Mouse (Mus musculus): ENCODE results near the gene Mpzl1. TPM values are rescaled to one million over a fixed set of nuclear protein-coding genes. Genes with fewer than 3 reads are reported as not detected.

The Mpzl1 gene
- total RNA-seq, 4 experiments from 2014 or later, result 12.3 to 13.6 (median 12.4) TPM

- DNase-seq (ENCODE audit: low spot score), result no peak
Measured at GRCm38 (mm10) chr1:165655482-165655881, 21.1 kb upstream of the Mpzl1 start.

- DNase-seq (ENCODE audit: low spot score), result no peak
Measured at GRCm38 (mm10) chr1:165655022-165655421, 20.7 kb upstream of the Mpzl1 start.

GRCm38 (mm10) chr1:165653126-165653885 lies 19.0 kb upstream of the Mpzl1 start:
- DNase-seq (ENCODE audit: low spot score), result no peak

GRCm38 (mm10) chr1:165652507-165652906 lies 18.2 kb upstream of the Mpzl1 start:
- no peak for DNase-seq (ENCODE audit: low spot score)

GRCm38 (mm10) chr1:165651158-165651557 lies 16.8 kb upstream of the Mpzl1 start:
- DNase-seq (ENCODE audit: low spot score), result no peak

- DNase-seq (ENCODE audit: low spot score), result no peak
Measured at GRCm38 (mm10) chr1:165645102-165645501, 10.8 kb upstream of the Mpzl1 start.

- DNase-seq (ENCODE audit: low spot score), result no peak
Measured at GRCm38 (mm10) chr1:165643735-165644134, 9.4 kb upstream of the Mpzl1 start.

- peak; percentile 67 for DNase-seq (ENCODE audit: low spot score)
Measured at GRCm38 (mm10) chr1:165642780-165643311, 8.5 kb upstream of the Mpzl1 start.

GRCm38 (mm10) chr1:165641786-165642771 lies 7.7 kb upstream of the Mpzl1 start:
- DNase-seq (ENCODE audit: low spot score), result peak; percentile 93

- DNase-seq (ENCODE audit: low spot score), result peak; percentile 85
Measured at GRCm38 (mm10) chr1:165641271-165641771, 7.0 kb upstream of the Mpzl1 start.

- no peak for DNase-seq (ENCODE audit: low spot score)
Measured at GRCm38 (mm10) chr1:165636289-165636688, 2.0 kb upstream of the Mpzl1 start.

GRCm38 (mm10) chr1:165635055-165635897 lies 938 bp upstream of the Mpzl1 start:
- DNase-seq (ENCODE audit: low spot score), result no peak

- DNase-seq (ENCODE audit: low spot score), result no peak
Measured at GRCm38 (mm10) chr1:165633345-165633744, 993 bp downstream of the Mpzl1 start.

GRCm38 (mm10) chr1:165631136-165631535 lies 3.2 kb downstream of the Mpzl1 start:
- no peak for DNase-seq (ENCODE audit: low spot score)

- no peak for DNase-seq (ENCODE audit: low spot score)
Measured at GRCm38 (mm10) chr1:165629975-165630374, 4.4 kb downstream of the Mpzl1 start.

- no peak for DNase-seq (ENCODE audit: low spot score)
Measured at GRCm38 (mm10) chr1:165628603-165629002, 5.7 kb downstream of the Mpzl1 start.

- no peak for DNase-seq (ENCODE audit: low spot score)
Measured at GRCm38 (mm10) chr1:165625896-165626295, 8.4 kb downstream of the Mpzl1 start.

- no peak for DNase-seq (ENCODE audit: low spot score)
Measured at GRCm38 (mm10) chr1:165625058-165625457, 9.3 kb downstream of the Mpzl1 start.

- peak; percentile 85 for DNase-seq (ENCODE audit: low spot score)
Measured at GRCm38 (mm10) chr1:165618201-165618624, 16.1 kb downstream of the Mpzl1 start.

GRCm38 (mm10) chr1:165617166-165617891 lies 17.0 kb downstream of the Mpzl1 start:
- peak; percentile 65 for DNase-seq (ENCODE audit: low spot score)
